Mouse (Mus musculus) myocyte (in vitro differentiated cells): ENCODE measurements around the gene Stard10.

Source experiments
- CEBPB ChIP-seq: IDR thresholded peaks from 2 replicates; pipeline ENCODE4 v1.6.1; 2011; ENCODE audit warnings: mild to moderate bottlenecking, moderate library complexity; ENCODE audit not compliant: poor library complexity, insufficient read depth, severe bottlenecking
- MAX ChIP-seq: IDR thresholded peaks from one replicate; pipeline ENCODE4 v1.6.1; 2011; ENCODE audit warnings: low read depth, mild to moderate bottlenecking, control low read depth
- MYOD1 ChIP-seq, 3 experiments: IDR thresholded peaks; one replicate each; pipeline ENCODE4 v1.6.1; 2011; ENCODE audit warnings: control low read depth in 2 of 3, low read depth in 2 of 3, mild to moderate bottlenecking in 2 of 3, moderate library complexity in 1 of 3; ENCODE audit not compliant: insufficient read length in 2 of 3, control insufficient read depth in 1 of 3
- POLR2A ChIP-seq: IDR thresholded peaks from one replicate; pipeline ENCODE4 v1.6.1; 2011; ENCODE audit warnings: low read depth, mild to moderate bottlenecking, control low read depth, moderate library complexity; ENCODE audit not compliant: insufficient read length
- POLR2AphosphoS2 ChIP-seq: IDR thresholded peaks from one replicate; pipeline ENCODE4 v1.6.1; 2011; ENCODE audit warnings: low read depth, control low read depth; ENCODE audit not compliant: insufficient read length
- REST ChIP-seq: IDR thresholded peaks from one replicate; pipeline ENCODE4 v1.6.1; 2011; ENCODE audit warnings: mild to moderate bottlenecking, control low read depth, moderate library complexity; ENCODE audit not compliant: insufficient read depth, insufficient read length
- SRF ChIP-seq: IDR thresholded peaks from one replicate; pipeline ENCODE4 v1.6.1; 2011; ENCODE audit warnings: low read depth; ENCODE audit not compliant: control insufficient read depth, insufficient read length
- TCF12 ChIP-seq: IDR thresholded peaks from one replicate; pipeline ENCODE4 v1.6.1; 2011; ENCODE audit warnings: mild to moderate bottlenecking, control low read depth; ENCODE audit not compliant: poor library complexity, insufficient read depth, severe bottlenecking

DNA sequence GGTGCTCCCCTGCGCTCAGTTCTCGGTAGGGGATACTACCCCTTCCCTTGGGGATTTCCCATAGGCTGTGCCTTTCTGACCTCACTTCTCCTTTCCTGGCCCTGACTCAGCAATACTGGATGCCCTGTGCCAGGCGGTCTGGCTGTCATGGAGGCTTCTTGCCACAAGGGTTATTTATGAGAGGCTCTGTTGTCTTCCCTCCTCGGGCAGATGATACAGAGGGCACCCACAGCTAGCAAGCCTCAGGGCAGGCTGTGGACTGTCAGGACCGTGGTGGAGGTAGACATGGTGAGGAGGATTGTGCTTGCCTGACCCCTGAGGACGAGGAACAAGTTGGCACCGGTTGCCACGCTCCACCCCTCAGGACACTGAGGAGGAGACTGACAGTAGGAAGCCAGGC is 65.5 kb downstream of the Stard10 start:
- TF ChIP-seq POLR2A (no peak), CEBPB (no peak), REST (no peak), POLR2AphosphoS2 (no peak), SRF (no peak), TCF12 (no peak), MAX (no peak), MYOD1 (IDR thresholded peaks at IDR 0.05; ENCODE audit: control insufficient read depth in 1 of 3, insufficient read length in 2 of 3, low read depth in 2 of 3) (no peak)
